In the genomic region with DNA sequence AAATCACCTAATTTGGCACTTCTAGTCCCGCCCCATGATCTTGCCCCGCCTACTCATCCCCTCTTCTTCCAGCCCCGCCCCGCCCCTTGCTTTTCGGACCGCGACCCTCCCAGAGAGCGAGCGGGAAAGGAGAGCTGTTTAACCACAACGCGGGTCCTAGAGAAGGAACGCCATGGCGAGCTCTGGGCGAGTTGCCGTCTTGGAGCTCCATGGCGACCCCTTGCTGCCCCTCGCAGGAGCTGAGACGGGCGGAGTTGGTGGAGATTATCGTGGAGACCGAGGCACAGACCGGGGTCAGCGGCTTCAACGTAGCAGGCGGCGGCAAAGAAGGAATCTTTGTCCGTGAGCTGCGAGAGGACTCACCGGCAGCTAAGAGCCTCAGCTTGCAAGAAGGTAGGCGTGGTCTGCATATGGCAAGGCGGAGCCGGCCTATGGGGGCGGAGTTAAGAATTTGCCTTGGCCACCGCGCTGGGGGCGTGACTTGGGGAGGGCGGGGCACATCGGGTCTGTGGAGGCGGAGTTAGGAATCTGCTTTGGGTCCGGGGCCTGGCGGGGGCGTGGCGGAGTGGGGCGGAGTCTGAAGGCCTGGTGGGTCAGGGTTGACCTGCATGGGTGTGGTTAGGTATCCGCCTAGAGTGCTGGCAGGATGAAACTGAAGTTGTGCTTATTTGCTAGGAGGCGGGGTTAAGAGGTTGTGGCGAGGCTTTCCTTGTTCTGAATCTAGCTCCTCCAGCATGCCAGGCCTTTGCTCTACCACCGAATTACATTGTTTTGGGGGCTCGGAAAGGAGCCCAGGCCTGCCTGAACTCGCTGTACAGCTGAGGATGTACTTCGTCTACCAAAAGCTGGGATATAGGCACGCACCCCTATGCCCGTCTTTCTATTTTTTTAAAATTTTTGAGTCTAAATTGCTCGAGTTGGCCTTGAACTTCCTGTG, we compare ENCODE assay signal across 8 mouse cellular contexts. TPM values are rescaled to one million over a fixed set of nuclear protein-coding genes. Genes with fewer than 3 reads are reported as not detected.
A peak's percentile ranks its signal among the peaks of the same experiment; 100 is the strongest.
DNase-seq lines count a peak whose midpoint lies in the region; ATAC-seq and TF ChIP-seq lines count a peak whose summit lies in the region.

No protein-coding gene starts in this region.

- H3K27ac ChIP-seq in CH12.LX (ENCODE audit: insufficient read depth, low read depth): peak overlapping the region; percentile 90
- peak overlapping the region; percentile 89 for H3K27ac ChIP-seq in forebrain, embryonic 11.5 days (ENCODE audit: low read depth, low read length)
- peak overlapping the region; percentile 100 for H3K27ac ChIP-seq in heart, embryonic 16.5 days (ENCODE audit: low read length)
- peak overlapping the region; percentile 100 for H3K27ac ChIP-seq in liver, embryonic 15.5 days (replicated peaks)
- H3K27ac ChIP-seq in neural tube, embryonic 12.5 days: peak overlapping the region; percentile 89

- no peaks in the 10 kb centered on the region for H3K36me3 ChIP-seq in CH12.LX (replicated peaks in 1 of 2; ENCODE audit: control insufficient read depth in 1 of 2, insufficient read depth in 1 of 2, low read length in 1 of 2)
- no peaks in the 10 kb centered on the region for H3K36me3 ChIP-seq in forebrain, embryonic 11.5 days (ENCODE audit: control insufficient read depth, insufficient read depth, low read length)
- H3K36me3 ChIP-seq in heart, embryonic 16.5 days (ENCODE audit: control insufficient read depth, insufficient read depth): no peaks in the 10 kb centered on the region
- no peaks in the 10 kb centered on the region for H3K36me3 ChIP-seq in liver, embryonic 15.5 days (replicated peaks)
- H3K36me3 ChIP-seq in neural tube, embryonic 12.5 days: no peaks in the 10 kb centered on the region

- H3K79me2 ChIP-seq in CH12.LX (replicated peaks; ENCODE audit: control insufficient read depth, extremely low read depth, insufficient read depth, poor library complexity, severe bottlenecking): no peaks in the 10 kb centered on the region

- under 1% methylated on average over 50 of the region's 54 CpGs for WGBS in forebrain, embryonic 11.5 days
- under 1% methylated on average over 54 of the region's 54 CpGs for WGBS in heart, embryonic 16.5 days
- under 1% methylated on average over 54 of the region's 54 CpGs for WGBS in liver, embryonic 15.5 days (ENCODE audit: insufficient replicate concordance)
- WGBS in neural tube, embryonic 12.5 days: 1% methylated on average over 54 of the region's 54 CpGs

- no peak for TF ChIP-seq RAD21 in CH12.LX (IDR thresholded peaks at IDR 0.05; ENCODE audit: low read depth, low read length)

- H3K9ac ChIP-seq in CH12.LX (ENCODE audit: insufficient read depth, low read depth): peak overlapping the region; percentile 39
- peak overlapping the region; percentile 60 for H3K9ac ChIP-seq in forebrain, embryonic 11.5 days (ENCODE audit: low read length)
- H3K9ac ChIP-seq in heart, embryonic 16.5 days (ENCODE audit: low read length): peak overlapping the region; percentile 79
- H3K9ac ChIP-seq in liver, embryonic 15.5 days: peak overlapping the region; percentile 80
- peak overlapping the region; percentile 58 for H3K9ac ChIP-seq in neural tube, embryonic 12.5 days

- H3K4me3 ChIP-seq in CH12.LX (replicated peaks in 1 of 3; ENCODE audit: low read depth in 2 of 3, low read length in 2 of 3, poor library complexity in 1 of 3): peak overlapping the region; percentile 49 to 72 (median 54)
- H3K4me3 ChIP-seq in forebrain, embryonic 11.5 days (ENCODE audit: low read depth, low read length): peak overlapping the region; percentile 40
- peak overlapping the region; percentile 77 for H3K4me3 ChIP-seq in heart, embryonic 16.5 days (ENCODE audit: low read length)
- peak overlapping the region; percentile 76 for H3K4me3 ChIP-seq in liver, embryonic 15.5 days (replicated peaks)
- peak overlapping the region; percentile 49 for H3K4me3 ChIP-seq in neural tube, embryonic 12.5 days

- dilution Hi-C loops in CH12.LX (cut with MboI; ENCODE audit: extremely low pct_ligation_motif_present, extremely low pct_unique_long_range_greater_than_20kb, low sequenced_read_pairs): no loop called here

- H3K9me3 ChIP-seq in CH12.LX (replicated peaks; ENCODE audit: low read length): no peaks in the 10 kb centered on the region
- H3K9me3 ChIP-seq in forebrain, embryonic 11.5 days (ENCODE audit: control insufficient read depth, low read length): no peaks in the 10 kb centered on the region
- H3K9me3 ChIP-seq in heart, embryonic 16.5 days (replicated peaks; ENCODE audit: control insufficient read depth, low read length): no peaks in the 10 kb centered on the region
- H3K9me3 ChIP-seq in liver, embryonic 15.5 days (replicated peaks): no peaks in the 10 kb centered on the region
- no peaks in the 10 kb centered on the region for H3K9me3 ChIP-seq in neural tube, embryonic 12.5 days

- TF ChIP-seq CTCF in CH12.LX (conservative IDR thresholded peaks at IDR 0.05 in 1 of 2, IDR thresholded peaks at IDR 0.05 in 1 of 2; ENCODE audit: low read depth in 2 of 2, low read length in 2 of 2): no peak

- no peaks in the 10 kb centered on the region for H3K27me3 ChIP-seq in CH12.LX (replicated peaks)
- no peaks in the 10 kb centered on the region for H3K27me3 ChIP-seq in forebrain, embryonic 11.5 days (ENCODE audit: control insufficient read depth, insufficient read depth, low read length)
- H3K27me3 ChIP-seq in heart, embryonic 16.5 days (ENCODE audit: control insufficient read depth, insufficient read depth, low read length): no peaks in the 10 kb centered on the region
- H3K27me3 ChIP-seq in liver, embryonic 15.5 days: no peaks in the 10 kb centered on the region
- no peaks in the 10 kb centered on the region for H3K27me3 ChIP-seq in neural tube, embryonic 12.5 days (replicated peaks)

- peak overlapping the region; percentile 62 for H3K4me2 ChIP-seq in CH12.LX (ENCODE audit: insufficient read depth, low read depth, poor library complexity, severe bottlenecking)
- peak overlapping the region; percentile 55 for H3K4me2 ChIP-seq in forebrain, embryonic 11.5 days (ENCODE audit: low read depth, low read length, severe bottlenecking)
- peak overlapping the region; percentile 80 for H3K4me2 ChIP-seq in heart, embryonic 16.5 days (ENCODE audit: low read depth, low read length)
- H3K4me2 ChIP-seq in liver, embryonic 15.5 days: peak overlapping the region; percentile 96
- peak overlapping the region; percentile 70 for H3K4me2 ChIP-seq in neural tube, embryonic 12.5 days (replicated peaks)

- in situ Hi-C loops in CH12.LX (cut with MboI; ENCODE audit: low pct_ligation_motif_present, low pct_unique_long_range_greater_than_20kb, low sequenced_read_pairs): no loop called here

- peak; percentile 73 for TF ChIP-seq POLR2A in CH12.LX (IDR thresholded peaks at IDR 0.05; ENCODE audit: low read depth, low read length)

- DNase-seq in CH12.LX (ENCODE audit: extremely low read depth): peak; percentile 98
- peak; percentile 98 for DNase-seq in c-Kit-positive CD71-positive TER-119-negative erythroid progenitor cells, embryonic 14.5 days (ENCODE audit: low read depth)
- peak; percentile 100 for DNase-seq in forebrain, embryonic 11.5 days (ENCODE audit: low spot score)
- DNase-seq in kidney, postnatal 36 days: peak; percentile 99 to 100
- DNase-seq in telencephalon, adult 2 months (ENCODE audit: low read depth, low spot score): peak; percentile 82

- ATAC-seq in forebrain, embryonic 11.5 days (replicated peaks; ENCODE audit: low FRiP score): peak; percentile 92
- peak; percentile 93 for ATAC-seq in heart, embryonic 16.5 days (replicated peaks; ENCODE audit: extremely low read depth, insufficient read depth, low FRiP score)
- ATAC-seq in liver, embryonic 15.5 days (ENCODE audit: insufficient read depth): peak; percentile 96
- ATAC-seq in neural tube, embryonic 12.5 days (ENCODE audit: low FRiP score, low read depth): peak; percentile 88

- peaks cover 4 to 21% of the 10 kb centered on the region in 2 experiments; a peak in 2 of 4 replicates for H3K4me1 ChIP-seq in CH12.LX (ENCODE audit: control insufficient read depth in 1 of 2, insufficient read depth in 2 of 2)
- no peaks in the 10 kb centered on the region; the same call in 1 of the 2 replicates for H3K4me1 ChIP-seq in forebrain, embryonic 11.5 days (replicated peaks; ENCODE audit: control insufficient read depth, insufficient read depth, low read length)
- peaks cover 17% of the 10 kb centered on the region for H3K4me1 ChIP-seq in heart, embryonic 16.5 days (ENCODE audit: control insufficient read depth, insufficient read depth, low read length)
- H3K4me1 ChIP-seq in liver, embryonic 15.5 days (replicated peaks): peaks cover 34% of the 10 kb centered on the region
- peaks cover 6% of the 10 kb centered on the region for H3K4me1 ChIP-seq in neural tube, embryonic 12.5 days

- TF ChIP-seq EP300 in CH12.LX (IDR thresholded peaks at IDR 0.05; ENCODE audit: low read length): no peak

RNA-seq across cellular contexts. Expression of gene Prx, which starts 8.9 kb away (rescaled TPM):
- total RNA-seq in CH12.LX (2012; rRNA removed) (0.21 TPM in 2 replicates), CH12.LX (2014; rRNA removed) (0.12 and 0.17 TPM in 2 replicates)
- polyA plus RNA-seq in CH12.LX (2012; ENCODE audit: insufficient read length, low read depth): 0.41 and 0.60 TPM in 2 replicates
- 1.2 and 1.3 TPM in 2 replicates for polyA plus RNA-seq in forebrain, embryonic 11.5 days (2014; fragmentation: Nextera tagmentation; extraction: Ambion mirVana)
- polyA plus RNA-seq in heart, embryonic 16.5 days (2015; fragmentation: Nextera tagmentation; extraction: Ambion mirVana): 1.7 and 2.7 TPM in 2 replicates
- 0.67 and 0.75 TPM in 2 replicates for polyA plus RNA-seq in liver, embryonic 15.5 days (2015; fragmentation: Nextera tagmentation; extraction: Ambion mirVana)
- polyA plus RNA-seq in neural tube, embryonic 12.5 days (2016; fragmentation: Nextera tagmentation; extraction: Ambion mirVana): 2.2 and 2.8 TPM in 2 replicates

RNA-seq across cellular contexts. Expression of gene Hipk4, which starts 15.1 kb away (rescaled TPM):
- 0.04 TPM in 1 of 2 replicates, not detected in the other for total RNA-seq in CH12.LX (2012; rRNA removed)
- total RNA-seq in CH12.LX (2014; rRNA removed): 0.09 TPM in 1 of 2 replicates, not detected in the other
- 0.11 and 0.16 TPM in 2 replicates for polyA plus RNA-seq in CH12.LX (2012; ENCODE audit: insufficient read length, low read depth)
- polyA plus RNA-seq in forebrain, embryonic 11.5 days (2014; fragmentation: Nextera tagmentation; extraction: Ambion mirVana): 0.52 and 0.93 TPM in 2 replicates
- polyA plus RNA-seq in heart, embryonic 16.5 days (2015; fragmentation: Nextera tagmentation; extraction: Ambion mirVana): 0.25 and 0.38 TPM in 2 replicates
- 0.10 and 0.16 TPM in 2 replicates for polyA plus RNA-seq in liver, embryonic 15.5 days (2015; fragmentation: Nextera tagmentation; extraction: Ambion mirVana)
- polyA plus RNA-seq in neural tube, embryonic 12.5 days (2016; fragmentation: Nextera tagmentation; extraction: Ambion mirVana): 0.44 and 0.54 TPM in 2 replicates

RNA-seq across cellular contexts. Expression of gene Sertad1, which starts 21.3 kb away (rescaled TPM):
- 8.0 and 8.3 TPM in 2 replicates for total RNA-seq in CH12.LX (2012; rRNA removed)
- 8.1 and 9.1 TPM in 2 replicates for total RNA-seq in CH12.LX (2014; rRNA removed)
- polyA plus RNA-seq in CH12.LX (2012; ENCODE audit: insufficient read length, low read depth): 5.0 and 7.4 TPM in 2 replicates
- polyA plus RNA-seq in forebrain, embryonic 11.5 days (2014; fragmentation: Nextera tagmentation; extraction: Ambion mirVana): 16.3 and 18.2 TPM in 2 replicates
- 36.4 and 44.0 TPM in 2 replicates for polyA plus RNA-seq in heart, embryonic 16.5 days (2015; fragmentation: Nextera tagmentation; extraction: Ambion mirVana)
- polyA plus RNA-seq in liver, embryonic 15.5 days (2015; fragmentation: Nextera tagmentation; extraction: Ambion mirVana): 28.2 and 29.6 TPM in 2 replicates
- 14.6 and 14.8 TPM in 2 replicates for polyA plus RNA-seq in neural tube, embryonic 12.5 days (2016; fragmentation: Nextera tagmentation; extraction: Ambion mirVana)

RNA-seq across cellular contexts. Expression of gene Sertad3, which starts 34.4 kb away (rescaled TPM):
- total RNA-seq in CH12.LX (2012; rRNA removed) (2.6 and 2.8 TPM in 2 replicates), CH12.LX (2014; rRNA removed) (2.7 and 3.9 TPM in 2 replicates)
- polyA plus RNA-seq in CH12.LX (2012; ENCODE audit: insufficient read length, low read depth): 1.8 and 2.7 TPM in 2 replicates
- 23.0 and 23.4 TPM in 2 replicates for polyA plus RNA-seq in forebrain, embryonic 11.5 days (2014; fragmentation: Nextera tagmentation; extraction: Ambion mirVana)
- polyA plus RNA-seq in heart, embryonic 16.5 days (2015; fragmentation: Nextera tagmentation; extraction: Ambion mirVana): 22.1 and 23.4 TPM in 2 replicates
- polyA plus RNA-seq in liver, embryonic 15.5 days (2015; fragmentation: Nextera tagmentation; extraction: Ambion mirVana): 35.6 and 38.9 TPM in 2 replicates
- polyA plus RNA-seq in neural tube, embryonic 12.5 days (2016; fragmentation: Nextera tagmentation; extraction: Ambion mirVana): 20.5 and 22.2 TPM in 2 replicates

RNA-seq across cellular contexts. Expression of gene Pld3, which starts 45.0 kb away (rescaled TPM):
- total RNA-seq in CH12.LX (2012; rRNA removed): 16.2 and 21.1 TPM in 2 replicates
- 6.0 and 6.2 TPM in 2 replicates for total RNA-seq in CH12.LX (2014; rRNA removed)
- polyA plus RNA-seq in CH12.LX (2012; ENCODE audit: insufficient read length, low read depth): 13.5 and 14.1 TPM in 2 replicates
- polyA plus RNA-seq in forebrain, embryonic 11.5 days (2014; fragmentation: Nextera tagmentation; extraction: Ambion mirVana): 52.1 and 56.4 TPM in 2 replicates
- 58.6 and 63.4 TPM in 2 replicates for polyA plus RNA-seq in heart, embryonic 16.5 days (2015; fragmentation: Nextera tagmentation; extraction: Ambion mirVana)
- polyA plus RNA-seq in liver, embryonic 15.5 days (2015; fragmentation: Nextera tagmentation; extraction: Ambion mirVana): 76.3 and 93.4 TPM in 2 replicates
- polyA plus RNA-seq in neural tube, embryonic 12.5 days (2016; fragmentation: Nextera tagmentation; extraction: Ambion mirVana): 90.8 and 91.3 TPM in 2 replicates

Comparison
In these comparisons a context has a peak if more than half of its experiments do, and no peak if none do; other contexts are left out.
1. Peak in every context shown above with its lines: DNase-seq, ATAC-seq, H3K4me3 ChIP-seq and H3K27ac ChIP-seq.